ENCODE assay signal across 17 mouse cellular contexts in the genomic region with DNA sequence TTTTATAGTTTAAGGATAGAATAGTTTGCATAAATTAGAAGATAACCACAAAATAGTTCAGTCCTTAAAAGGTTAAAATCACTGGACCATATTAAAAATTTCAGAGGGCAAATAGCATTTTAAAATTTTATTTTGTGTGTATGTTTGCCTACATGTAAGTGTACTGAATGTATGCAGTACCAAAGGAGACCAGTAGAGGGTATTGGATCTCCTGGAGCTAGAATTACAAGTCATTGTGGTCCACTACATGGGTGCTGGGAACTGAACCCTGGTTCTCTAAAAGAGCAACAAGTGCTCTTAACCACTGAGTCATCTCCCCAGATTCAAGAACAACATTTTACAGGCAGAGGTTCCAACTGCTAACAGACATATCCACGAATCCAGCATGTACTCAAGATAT.
DNase-seq lines count a peak whose midpoint lies in the region; ATAC-seq and TF ChIP-seq lines count a peak whose summit lies in the region.
"Had no signal": no experiment of that assay in that cellular context is flagged by ENCODE, and none has a peak within 500 bp of the region (broad histone marks: within the 10 kb centered on the region; RNA-seq: fewer than 3 reads in every experiment).

No protein-coding gene starts in this region.

- ATAC-seq in CD4-positive, CD25-positive, alpha-beta regulatory T cell, adult 4 months: no peak
- ATAC-seq in liver, embryonic 14.5 days (ENCODE audit: insufficient read depth): no peak
- no peak for ATAC-seq in liver, embryonic 12.5 days
- no peak for ATAC-seq in hindbrain, embryonic 12.5 days (ENCODE audit: low FRiP score)
- ATAC-seq: inflammation-experienced regulatory T-cells, adult 6 months had no signal

- H3K4me1 ChIP-seq in liver, embryonic 14.5 days (replicated peaks; ENCODE audit: control insufficient read depth in 2 of 2, insufficient read depth in 2 of 2, low read length in 1 of 2): no peaks in the 10 kb centered on the region
- H3K4me1 ChIP-seq in liver, embryonic 12.5 days: no peaks in the 10 kb centered on the region
- no peaks in the 10 kb centered on the region for H3K4me1 ChIP-seq in MEL (ENCODE audit: control insufficient read depth in 1 of 2, insufficient read depth in 2 of 2, low read length in 2 of 2)
- 0 out of 2 replicates have a peak, but pooled peaks cover 3% of the 10 kb centered on the region for H3K4me1 ChIP-seq in hindbrain, embryonic 12.5 days

- no peak overlapping the region for H3K4me3 ChIP-seq in liver, embryonic 14.5 days (ENCODE audit: insufficient read depth in 1 of 2, low read depth in 2 of 2, low read length in 2 of 2)
- H3K4me3 ChIP-seq in liver, embryonic 12.5 days: no peak overlapping the region
- no peak overlapping the region for H3K4me3 ChIP-seq in MEL (ENCODE audit: control insufficient read depth in 1 of 2, insufficient read depth in 1 of 2, low read depth in 2 of 2, low read length in 2 of 2)
- H3K4me3 ChIP-seq in hindbrain, embryonic 12.5 days: no peak overlapping the region
- H3K4me3 ChIP-seq: forebrain, embryonic 12.5 days; limb, embryonic 15.5 days; myocyte had no signal

- H3K9ac ChIP-seq in liver, embryonic 14.5 days (replicated peaks): no peak overlapping the region
- no peak overlapping the region for H3K9ac ChIP-seq in liver, embryonic 12.5 days
- H3K9ac ChIP-seq in MEL (ENCODE audit: control insufficient read depth, low read depth, low read length, poor library complexity, severe bottlenecking): no peak overlapping the region
- H3K9ac ChIP-seq in hindbrain, embryonic 12.5 days: no peak overlapping the region
- H3K9ac ChIP-seq: forebrain, embryonic 12.5 days; limb, embryonic 15.5 days had no signal

- H3K9me3 ChIP-seq in liver, embryonic 14.5 days (ENCODE audit: control insufficient read depth, low read length): no peaks in the 10 kb centered on the region
- H3K9me3 ChIP-seq in liver, embryonic 12.5 days (replicated peaks): 0 out of 2 replicates have a peak, but pooled peaks cover 3% of the 10 kb centered on the region
- no peaks in the 10 kb centered on the region for H3K9me3 ChIP-seq in MEL (replicated peaks; ENCODE audit: insufficient read depth, low read length)
- H3K9me3 ChIP-seq in hindbrain, embryonic 12.5 days (replicated peaks): no peaks in the 10 kb centered on the region
- H3K9me3 ChIP-seq: limb, embryonic 15.5 days had no signal

- no peak overlapping the region for H3K27ac ChIP-seq in liver, embryonic 14.5 days
- no peak overlapping the region for H3K27ac ChIP-seq in liver, embryonic 12.5 days
- H3K27ac ChIP-seq in MEL (ENCODE audit: control insufficient read depth, low read depth, low read length): no peak overlapping the region
- H3K27ac ChIP-seq in hindbrain, embryonic 12.5 days: no peak overlapping the region
- H3K27ac ChIP-seq: forebrain, embryonic 12.5 days; limb, embryonic 15.5 days had no signal

- TF ChIP-seq RAD21 in MEL (IDR thresholded peaks at IDR 0.05; ENCODE audit: low read depth, low read length): no peak; the same call in 1 of the 2 replicates

- no peaks in the 10 kb centered on the region for H3K79me2 ChIP-seq in MEL (ENCODE audit: control insufficient read depth, insufficient read depth, low read length, poor library complexity)

- no peaks in the 10 kb centered on the region for H3K36me3 ChIP-seq in liver, embryonic 14.5 days (replicated peaks; ENCODE audit: control insufficient read depth, insufficient read depth, low read depth)
- no peaks in the 10 kb centered on the region for H3K36me3 ChIP-seq in liver, embryonic 12.5 days
- H3K36me3 ChIP-seq in MEL (ENCODE audit: control insufficient read depth in 1 of 2, insufficient read depth in 2 of 2, low read length in 2 of 2): no peaks in the 10 kb centered on the region
- no peaks in the 10 kb centered on the region for H3K36me3 ChIP-seq in hindbrain, embryonic 12.5 days
- H3K36me3 ChIP-seq: forebrain, embryonic 12.5 days; limb, embryonic 15.5 days had no signal

- H3K4me2 ChIP-seq in liver, embryonic 14.5 days (ENCODE audit: low read depth): no peak overlapping the region
- no peak overlapping the region for H3K4me2 ChIP-seq in liver, embryonic 12.5 days
- H3K4me2 ChIP-seq in hindbrain, embryonic 12.5 days (replicated peaks): no peak overlapping the region
- H3K4me2 ChIP-seq: forebrain, embryonic 12.5 days; limb, embryonic 15.5 days; midbrain, embryonic 11.5 days had no signal

- H3K27me3 ChIP-seq in liver, embryonic 14.5 days (ENCODE audit: control insufficient read depth, insufficient read depth, low read length): no peaks in the 10 kb centered on the region
- no peaks in the 10 kb centered on the region for H3K27me3 ChIP-seq in liver, embryonic 12.5 days (replicated peaks)
- no peaks in the 10 kb centered on the region for H3K27me3 ChIP-seq in MEL (ENCODE audit: control insufficient read depth in 1 of 2, insufficient read depth in 2 of 2, low read length in 2 of 2)
- 0 out of 2 replicates have a peak, but pooled peaks cover 4% of the 10 kb centered on the region for H3K27me3 ChIP-seq in hindbrain, embryonic 12.5 days
- H3K27me3 ChIP-seq: limb, embryonic 15.5 days had no signal

- TF ChIP-seq POLR2A in MEL (IDR thresholded peaks at IDR 0.05; ENCODE audit: control insufficient read depth in 1 of 2, insufficient read depth in 1 of 2, low read depth in 1 of 2, low read length in 2 of 2, poor library complexity in 1 of 2): no peak

- TF ChIP-seq CTCF in liver, embryonic 14.5 days (IDR thresholded peaks at IDR 0.05; ENCODE audit: low read depth): 0 out of 2 replicates have a peak, but pooled peaks have one; percentile 21
- peak in 2 of 3 experiments; percentile 0 to 9; a peak in 1 of 6 replicates for TF ChIP-seq CTCF in MEL (IDR thresholded peaks at IDR 0.05 in 2 of 3, conservative IDR thresholded peaks at IDR 0.05 in 1 of 3; ENCODE audit: control insufficient read depth in 1 of 3, insufficient read depth in 1 of 3, low read depth in 2 of 3, low read length in 3 of 3, poor library complexity in 1 of 3, severe bottlenecking in 1 of 3)

- 68% methylated on average over 1 of the region's 1 CpGs for WGBS in liver, embryonic 14.5 days (ENCODE audit: insufficient replicate concordance)
- WGBS in liver, embryonic 12.5 days (ENCODE audit: insufficient replicate concordance): 61% methylated on average over 1 of the region's 1 CpGs
- 96% methylated on average over 1 of the region's 1 CpGs for WGBS in hindbrain, embryonic 12.5 days

- DNase-seq in CD4-positive, CD25-positive, alpha-beta regulatory T cell, adult 2 months (ENCODE audit: low read depth, low spot score): peak; percentile 48
- DNase-seq in liver, embryonic 14.5 days (ENCODE audit: low read depth in 3 of 3, low spot score in 3 of 3): no peak
- DNase-seq in MEL (ENCODE audit: low read depth, low spot score): peak; percentile 19
- DNase-seq in induced T-regulatory cell, adult 2 months (ENCODE audit: low read depth): peak; percentile 48
- DNase-seq in kidney, adult 9 months: no peak
- DNase-seq: cerebellum, adult 9-10 months; heart, postnatal 14 days; spleen, adult 18-20 months; thymus, postnatal 36 days had no signal

- no peak for TF ChIP-seq EP300 in liver, embryonic 14.5 days (IDR thresholded peaks at IDR 0.05; ENCODE audit: low read depth)
- no peak for TF ChIP-seq EP300 in MEL (IDR thresholded peaks at IDR 0.05; ENCODE audit: low read depth in 1 of 2, low read length in 2 of 2)

TF ChIP-seq in MEL, 35 proteins besides CTCF, POLR2A, EP300 and RAD21:
- TF ChIP-seq ZNF384 (IDR thresholded peaks at IDR 0.05; ENCODE audit: low read depth, low read length) (no peak), GATA1 (IDR thresholded peaks at IDR 0.05; ENCODE audit: low read depth, low read length) (no peak), MAX (IDR thresholded peaks at IDR 0.05; ENCODE audit: low read length) (no peak), ETS1 (IDR thresholded peaks at IDR 0.05; ENCODE audit: low read depth, low read length) (no peak), RCOR1 (IDR thresholded peaks at IDR 0.05; ENCODE audit: low read depth, low read length) (no peak), SIN3A (IDR thresholded peaks at IDR 0.05; ENCODE audit: low read length) (no peak), ZC3H11A (IDR thresholded peaks at IDR 0.05; ENCODE audit: low read depth, low read length) (no peak)

Comparison
In these comparisons a context has a peak if more than half of its experiments do, and no peak if none do; other contexts are left out.
1. DNase-seq: peak in CD4-positive, CD25-positive, alpha-beta regulatory T cell, adult 2 months (single experiment), MEL (single experiment) and induced T-regulatory cell, adult 2 months (single experiment); none in liver, embryonic 14.5 days (0 of 3) and kidney, adult 9 months (single experiment).